Mouse (Mus musculus) G1E (cell line): ENCODE measurements around the gene Olfr895. TPM values are rescaled to one million over a fixed set of nuclear protein-coding genes. Genes with fewer than 3 reads are reported as not detected.

Experiments
- ATAC-seq: 2 replicates; pipeline ENCODE4 v1.8.0; 2016; ENCODE audit warnings: mild to moderate bottlenecking; ENCODE audit not compliant: insufficient number of reproducible peaks, poor library complexity, low FRiP score, severe bottlenecking; ENCODE audit errors: extremely low read depth
- DNase-seq: peaks from one replicate; pipeline ENCODE4 v3.0.0; 2012; ENCODE audit warnings: low spot score
- H3K27me3 ChIP-seq: 2 replicates; pipeline ENCODE4 v1.6.1; 2012; ENCODE audit warnings: mild to moderate bottlenecking, low read length, inconsistent platforms; ENCODE audit not compliant: insufficient read depth
- H3K36me3 ChIP-seq: replicated peaks from 2 replicates; pipeline ENCODE3; 2012; ENCODE audit warnings: mild to moderate bottlenecking, inconsistent platforms
- H3K4me1 ChIP-seq: 2 replicates; pipeline ENCODE4 v1.6.1; 2012; ENCODE audit warnings: low read depth, low read length, inconsistent platforms, mixed read lengths; ENCODE audit not compliant: insufficient read depth
- H3K4me3 ChIP-seq: 2 replicates; pipeline ENCODE4 v1.5.1; 2012; ENCODE audit warnings: low read depth, mild to moderate bottlenecking, inconsistent platforms, low read length, moderate library complexity, mixed read lengths
- H3K9me3 ChIP-seq: replicated peaks from 2 replicates; pipeline ENCODE4 v1.6.1; 2012; ENCODE audit warnings: inconsistent platforms
- CTCF ChIP-seq: IDR thresholded peaks from 2 replicates; pipeline ENCODE4 v1.5.1; 2012; ENCODE audit warnings: low read depth, low read length, inconsistent platforms, mixed read lengths
- GATA1 ChIP-seq: IDR thresholded peaks from 2 replicates; pipeline ENCODE4 v1.6.1; 2012; ENCODE audit warnings: borderline replicate concordance, low read length, inconsistent platforms, mixed read lengths
- GATA2 ChIP-seq: IDR thresholded peaks from 2 replicates; pipeline ENCODE4 v1.6.1; 2012; ENCODE audit warnings: low read depth, low read length, inconsistent platforms, borderline replicate concordance
- POLR2AphosphoS5 ChIP-seq: IDR thresholded peaks from 2 replicates; pipeline ENCODE4 v1.6.1; 2012; ENCODE audit warnings: low read depth, low read length, inconsistent platforms; ENCODE audit not compliant: insufficient replicate concordance
- TAL1 ChIP-seq: conservative IDR thresholded peaks from 2 replicates; pipeline ENCODE4 v1.6.1; 2012; ENCODE audit warnings: low read depth, low read length, inconsistent platforms, mixed read lengths
- polyA plus RNA-seq: library from polyadenylated mRNA; stranded (reverse); fragments of >175 nt; gene quantifications from 2 replicates; pipeline ENCODE4 v1.2.3, GENCODE M21; 2012
- total RNA-seq, 2 experiments: library from RNA; stranded (forward) in 1 of 2; stranded (reverse) in 1 of 2; fragments of 200-1000 nt in 1 of 2; fragments of >200 nt in 1 of 2; fragmentation: Nextera tagmentation in 1 of 2; gene quantifications; 2 replicates each; pipeline ENCODE4 v1.2.3; 2014 to 2017

Gene Olfr895
- total RNA-seq (2014; fragmentation: Nextera tagmentation): not detected in 2 replicates
- total RNA-seq (2017): 0.11 TPM in 1 of 2 replicates, not detected in the other
- not detected in 2 replicates for polyA plus RNA-seq

DNA sequence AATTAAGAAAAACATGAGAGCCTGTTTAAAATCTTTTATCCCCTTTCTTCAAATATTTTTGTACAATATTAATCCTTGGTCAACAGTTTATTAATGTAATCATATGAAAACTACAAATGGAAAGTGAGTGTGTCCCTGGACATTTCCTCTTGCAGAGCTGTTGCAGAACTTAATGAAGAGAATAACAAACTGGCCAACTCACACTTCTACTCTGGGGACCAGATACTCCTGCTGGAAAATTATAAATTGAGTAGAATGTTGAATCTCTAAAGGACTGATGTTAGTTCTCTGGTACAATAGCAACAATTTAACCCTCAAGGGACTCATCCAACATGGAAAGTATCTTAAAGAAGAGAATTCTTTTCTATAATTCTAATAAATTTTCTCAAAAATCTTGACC is at the start of gene Olfr895:
TSS of gene Olfr895 (plus strand) at position 301 of the 400 bp plus-strand sequence.
- H3K27me3 ChIP-seq: no peaks in the 10 kb centered on the region
- TF ChIP-seq GATA1: no peak

DNA sequence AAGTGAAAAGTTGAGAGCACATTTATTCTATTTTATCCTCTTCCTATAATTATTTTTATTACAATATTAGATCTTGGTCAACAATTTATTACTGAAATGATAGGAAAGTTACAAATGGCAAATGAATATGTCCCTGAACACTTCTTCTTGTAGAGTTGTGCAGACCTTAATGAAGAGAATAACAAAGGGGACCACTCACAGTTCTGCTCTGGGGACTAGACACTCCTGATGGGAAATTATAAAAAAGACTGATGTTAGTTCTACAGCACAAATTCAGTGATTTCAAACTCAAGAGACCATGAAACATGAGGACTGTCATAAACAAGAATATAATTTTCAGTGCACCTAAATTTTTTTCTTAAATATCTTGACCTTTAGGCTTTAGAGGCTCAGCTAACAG is 15.2 kb upstream of the Olfr895 start, which contains the start of gene Olfr143:
TSS of gene Olfr143 (plus strand) at position 301 of the 400 bp plus-strand sequence.
- Histone ChIP-seq H3K27me3 (no peaks in the 10 kb centered on the region), H3K4me1 (no peaks in the 10 kb centered on the region), H3K36me3 (no peaks in the 10 kb centered on the region), H3K9me3 (no peaks in the 10 kb centered on the region), H3K4me3 (no peak within 1 kb of the TSS)
- ATAC-seq (no peak), DNase-seq (no peak)
- TF ChIP-seq GATA2 (no peak), TAL1 (no peak), GATA1 (no peak), POLR2AphosphoS5 (no peak), CTCF (no peak)

More for the DNA sequence above, at the start of gene Olfr895:
- Histone ChIP-seq H3K4me3 (no peak within 1 kb of the TSS), H3K4me1 (no peaks in the 10 kb centered on the region), H3K36me3 (no peaks in the 10 kb centered on the region), H3K9me3 (no peaks in the 10 kb centered on the region)
- ATAC-seq (no peak), DNase-seq (no peak)

DNA sequence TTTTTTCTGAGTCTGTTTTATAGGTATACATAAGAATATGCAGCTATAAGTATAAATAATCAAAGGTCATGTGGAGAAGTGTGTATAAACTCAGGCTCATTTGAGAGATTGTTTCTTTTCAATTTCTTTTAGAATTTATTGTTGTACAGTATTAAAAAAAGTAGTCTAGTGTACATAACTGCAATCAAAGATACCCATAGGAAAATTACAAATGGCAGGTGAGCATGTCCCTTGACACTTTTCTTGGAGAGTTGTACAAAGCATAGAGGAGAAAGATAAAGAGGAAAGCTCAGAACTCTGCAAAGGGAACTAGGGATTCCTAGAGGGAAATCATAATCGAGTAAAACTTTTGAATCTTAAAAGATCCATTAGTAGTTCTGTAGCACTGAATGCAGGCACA is 23.2 kb downstream of the Olfr895 start, which contains the start of gene Olfr896-ps1:
TSS of gene Olfr896-ps1 (plus strand) at position 301 of the 400 bp plus-strand sequence.
- no peaks in the 10 kb centered on the region for H3K9me3 ChIP-seq
- no peak within 1 kb of the TSS for H3K4me3 ChIP-seq
- DNase-seq (no peak), ATAC-seq (no peak)
- H3K4me1 ChIP-seq: no peaks in the 10 kb centered on the region
- H3K36me3 ChIP-seq: no peaks in the 10 kb centered on the region
- TF ChIP-seq GATA2 (no peak), POLR2AphosphoS5 (no peak), TAL1 (no peak), GATA1 (no peak), CTCF (no peak)
- H3K27me3 ChIP-seq: no peaks in the 10 kb centered on the region

Other genes with a start within 250 kb of the Olfr895 start
Only the 20 nearest of the 23 such genes appear.
- not detected in 2 replicates for gene Olfr885, start 206.5 kb upstream of the Olfr895 start, total RNA-seq (2014; fragmentation: Nextera tagmentation)
- gene Olfr885, start 206.5 kb upstream of the Olfr895 start, total RNA-seq (2017): not detected in 2 replicates
- not detected in 2 replicates for gene Olfr885, start 206.5 kb upstream of the Olfr895 start, polyA plus RNA-seq
- not detected in 2 replicates for gene Olfr887, start 183.8 kb upstream of the Olfr895 start, total RNA-seq (2014; fragmentation: Nextera tagmentation)
- gene Olfr887, start 183.8 kb upstream of the Olfr895 start, total RNA-seq (2017): under 0.01 and 0.11 TPM in 2 replicates
- not detected in 2 replicates for gene Olfr887, start 183.8 kb upstream of the Olfr895 start, polyA plus RNA-seq
- not detected in 2 replicates for gene Olfr888, start 159.7 kb upstream of the Olfr895 start, total RNA-seq (2014; fragmentation: Nextera tagmentation)
- gene Olfr888, start 159.7 kb upstream of the Olfr895 start, total RNA-seq (2017): not detected in 2 replicates
- gene Olfr888, start 159.7 kb upstream of the Olfr895 start, polyA plus RNA-seq: not detected in 2 replicates
- gene Olfr889, start 152.7 kb upstream of the Olfr895 start, total RNA-seq (2014; fragmentation: Nextera tagmentation): 0.15 TPM in 1 of 2 replicates, not detected in the other
- gene Olfr889, start 152.7 kb upstream of the Olfr895 start, total RNA-seq (2017): 0.05 and 0.12 TPM in 2 replicates
- gene Olfr889, start 152.7 kb upstream of the Olfr895 start, polyA plus RNA-seq: not detected in 2 replicates
- not detected in 2 replicates for gene Olfr890, start 125.3 kb upstream of the Olfr895 start, total RNA-seq (2014; fragmentation: Nextera tagmentation)
- 0.11 TPM in 1 of 2 replicates, not detected in the other for gene Olfr890, start 125.3 kb upstream of the Olfr895 start, total RNA-seq (2017)
- not detected in 2 replicates for gene Olfr890, start 125.3 kb upstream of the Olfr895 start, polyA plus RNA-seq
- gene Olfr891, start 87.0 kb upstream of the Olfr895 start, total RNA-seq (2014; fragmentation: Nextera tagmentation): not detected in 2 replicates
- not detected in 2 replicates for gene Olfr891, start 87.0 kb upstream of the Olfr895 start, total RNA-seq (2017)
- gene Olfr891, start 87.0 kb upstream of the Olfr895 start, polyA plus RNA-seq: not detected in 2 replicates
- not detected in 2 replicates for gene Olfr893, start 59.5 kb upstream of the Olfr895 start, total RNA-seq (2014; fragmentation: Nextera tagmentation)
- 0.11 TPM in 1 of 2 replicates, not detected in the other for gene Olfr893, start 59.5 kb upstream of the Olfr895 start, total RNA-seq (2017)
- gene Olfr893, start 59.5 kb upstream of the Olfr895 start, polyA plus RNA-seq: not detected in 2 replicates
- gene Olfr894, start 49.8 kb upstream of the Olfr895 start, total RNA-seq (2014; fragmentation: Nextera tagmentation): not detected in 2 replicates
- gene Olfr894, start 49.8 kb upstream of the Olfr895 start, total RNA-seq (2017): 0.05 TPM in 1 of 2 replicates, not detected in the other
- gene Olfr894, start 49.8 kb upstream of the Olfr895 start, polyA plus RNA-seq: not detected in 2 replicates
- not detected in 2 replicates for gene Olfr143, start 15.1 kb upstream of the Olfr895 start, total RNA-seq (2014; fragmentation: Nextera tagmentation)
- gene Olfr143, start 15.1 kb upstream of the Olfr895 start, total RNA-seq (2017): 0.22 TPM in 1 of 2 replicates, not detected in the other
- gene Olfr143, start 15.1 kb upstream of the Olfr895 start, polyA plus RNA-seq: not detected in 2 replicates
- not detected in 2 replicates for gene Olfr896-ps1, start 23.3 kb downstream of the Olfr895 start, total RNA-seq (2014; fragmentation: Nextera tagmentation)
- gene Olfr896-ps1, start 23.3 kb downstream of the Olfr895 start, total RNA-seq (2017): 0.06 TPM in 1 of 2 replicates, not detected in the other
- gene Olfr896-ps1, start 23.3 kb downstream of the Olfr895 start, polyA plus RNA-seq: not detected in 2 replicates
- gene Olfr25, start 61.2 kb downstream of the Olfr895 start, total RNA-seq (2014; fragmentation: Nextera tagmentation): not detected in 2 replicates
- 0.06 TPM in 1 of 2 replicates, not detected in the other for gene Olfr25, start 61.2 kb downstream of the Olfr895 start, total RNA-seq (2017)
- not detected in 2 replicates for gene Olfr25, start 61.2 kb downstream of the Olfr895 start, polyA plus RNA-seq
- gene Olfr898, start 80.6 kb downstream of the Olfr895 start, total RNA-seq (2014; fragmentation: Nextera tagmentation): not detected in 2 replicates
- gene Olfr898, start 80.6 kb downstream of the Olfr895 start, total RNA-seq (2017): not detected in 2 replicates
- not detected in 2 replicates for gene Olfr898, start 80.6 kb downstream of the Olfr895 start, polyA plus RNA-seq
- gene Olfr250, start 99.0 kb downstream of the Olfr895 start, total RNA-seq (2014; fragmentation: Nextera tagmentation): not detected in 2 replicates
- not detected in 2 replicates for gene Olfr250, start 99.0 kb downstream of the Olfr895 start, total RNA-seq (2017)
- gene Olfr250, start 99.0 kb downstream of the Olfr895 start, polyA plus RNA-seq: not detected in 2 replicates
- gene Olfr251, start 109.2 kb downstream of the Olfr895 start, total RNA-seq (2014; fragmentation: Nextera tagmentation): not detected in 2 replicates
- not detected in 2 replicates for gene Olfr251, start 109.2 kb downstream of the Olfr895 start, total RNA-seq (2017)
- gene Olfr251, start 109.2 kb downstream of the Olfr895 start, polyA plus RNA-seq: not detected in 2 replicates
- gene Olfr147, start 133.8 kb downstream of the Olfr895 start, total RNA-seq (2014; fragmentation: Nextera tagmentation): not detected in 2 replicates
- gene Olfr147, start 133.8 kb downstream of the Olfr895 start, total RNA-seq (2017): 0.16 TPM in 1 of 2 replicates, not detected in the other
- gene Olfr147, start 133.8 kb downstream of the Olfr895 start, polyA plus RNA-seq: not detected in 2 replicates
- gene Olfr901, start 161.6 kb downstream of the Olfr895 start, total RNA-seq (2014; fragmentation: Nextera tagmentation): not detected in 2 replicates
- gene Olfr901, start 161.6 kb downstream of the Olfr895 start, total RNA-seq (2017): not detected in 2 replicates
- gene Olfr901, start 161.6 kb downstream of the Olfr895 start, polyA plus RNA-seq: not detected in 2 replicates
- gene Olfr902, start 179.8 kb downstream of the Olfr895 start, total RNA-seq (2014; fragmentation: Nextera tagmentation): not detected in 2 replicates
- not detected in 2 replicates for gene Olfr902, start 179.8 kb downstream of the Olfr895 start, total RNA-seq (2017)
- gene Olfr902, start 179.8 kb downstream of the Olfr895 start, polyA plus RNA-seq: not detected in 2 replicates
- not detected in 2 replicates for gene Olfr904, start 195.3 kb downstream of the Olfr895 start, total RNA-seq (2014; fragmentation: Nextera tagmentation)
- gene Olfr904, start 195.3 kb downstream of the Olfr895 start, total RNA-seq (2017): under 0.01 TPM in 1 of 2 replicates, not detected in the other
- gene Olfr904, start 195.3 kb downstream of the Olfr895 start, polyA plus RNA-seq: not detected in 2 replicates
- not detected in 2 replicates for gene Olfr905, start 203.3 kb downstream of the Olfr895 start, total RNA-seq (2014; fragmentation: Nextera tagmentation)
- gene Olfr905, start 203.3 kb downstream of the Olfr895 start, total RNA-seq (2017): 0.11 and 0.12 TPM in 2 replicates
- not detected in 2 replicates for gene Olfr905, start 203.3 kb downstream of the Olfr895 start, polyA plus RNA-seq
- not detected in 2 replicates for gene Olfr906, start 219.2 kb downstream of the Olfr895 start, total RNA-seq (2014; fragmentation: Nextera tagmentation)
- 0.12 TPM in 1 of 2 replicates, not detected in the other for gene Olfr906, start 219.2 kb downstream of the Olfr895 start, total RNA-seq (2017)
- not detected in 2 replicates for gene Olfr906, start 219.2 kb downstream of the Olfr895 start, polyA plus RNA-seq